Mouse (Mus musculus) central nervous system, embryonic 14 days (tissue): ENCODE results near the gene Vmn1r86. TPM values are rescaled to one million over a fixed set of nuclear protein-coding genes. Genes with fewer than 3 reads are reported as not detected.

Experiments used
- polyA plus RNA-seq: library from polyadenylated mRNA; depleted of rRNA; stranded (reverse); fragments of >200 nt; gene quantifications from 2 replicates; pipeline ENCODE4 v1.2.3, GENCODE M21; 2012; rRNA removed

Gene Vmn1r86
- polyA plus RNA-seq = not detected in 2 replicates

GRCm38 (mm10) chr7:13119817-13120216, at the start of gene Vmn1r86:
TSS of gene Vmn1r86 (minus strand) at chr7:13119917.

DNA sequence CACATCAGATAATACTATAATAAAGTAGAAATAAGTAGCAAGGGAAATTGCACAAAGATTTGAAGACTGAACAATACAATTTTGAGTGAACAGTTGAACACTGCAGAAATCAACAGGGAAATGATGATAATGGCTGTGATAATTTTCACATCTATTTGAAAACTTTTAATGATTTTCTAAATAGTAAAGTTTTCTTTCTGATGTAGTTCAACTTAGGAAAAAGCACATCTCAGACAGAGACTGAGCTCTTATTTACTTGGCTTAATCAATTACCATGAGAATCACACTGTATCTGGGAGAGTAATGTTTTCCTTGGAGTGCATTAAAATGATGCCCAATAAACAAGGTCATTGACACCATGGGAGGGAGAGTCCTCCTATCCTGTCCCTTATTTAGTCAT, 39.6 kb upstream of the Vmn1r86 start, which contains the start of gene Vmn1r88:
TSS of gene Vmn1r88 (plus strand) at position 301 of the 400 bp plus-strand sequence.

DNA sequence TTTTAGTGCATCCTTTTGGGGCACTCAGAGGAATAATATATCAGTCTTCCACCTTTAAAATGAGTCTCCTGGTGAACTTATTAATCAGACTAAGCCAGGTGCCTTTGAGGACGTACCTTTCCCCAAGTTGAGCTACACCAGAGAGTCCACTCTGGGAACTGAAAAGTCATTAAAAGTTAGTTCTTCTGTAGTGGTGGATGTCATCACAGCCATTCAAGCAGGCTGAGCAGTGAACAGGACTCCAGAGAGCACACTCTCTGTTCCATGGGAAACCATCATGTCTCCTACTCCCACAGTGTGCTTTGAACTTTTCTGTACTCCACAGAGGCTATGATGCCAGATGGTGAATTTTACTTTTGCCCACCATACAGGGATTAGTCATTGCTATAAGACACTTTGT, 20.3 kb upstream of the Vmn1r86 start, which contains the start of gene Vmn1r87:
TSS of gene Vmn1r87 (minus strand) at position 101 of the 400 bp plus-strand sequence.

GRCm38 (mm10) chr7:13095073-13095472, 24.6 kb downstream of the Vmn1r86 start, which contains the start of gene Vmn1r85:
TSS of gene Vmn1r85 (minus strand) at chr7:13095173.

DNA sequence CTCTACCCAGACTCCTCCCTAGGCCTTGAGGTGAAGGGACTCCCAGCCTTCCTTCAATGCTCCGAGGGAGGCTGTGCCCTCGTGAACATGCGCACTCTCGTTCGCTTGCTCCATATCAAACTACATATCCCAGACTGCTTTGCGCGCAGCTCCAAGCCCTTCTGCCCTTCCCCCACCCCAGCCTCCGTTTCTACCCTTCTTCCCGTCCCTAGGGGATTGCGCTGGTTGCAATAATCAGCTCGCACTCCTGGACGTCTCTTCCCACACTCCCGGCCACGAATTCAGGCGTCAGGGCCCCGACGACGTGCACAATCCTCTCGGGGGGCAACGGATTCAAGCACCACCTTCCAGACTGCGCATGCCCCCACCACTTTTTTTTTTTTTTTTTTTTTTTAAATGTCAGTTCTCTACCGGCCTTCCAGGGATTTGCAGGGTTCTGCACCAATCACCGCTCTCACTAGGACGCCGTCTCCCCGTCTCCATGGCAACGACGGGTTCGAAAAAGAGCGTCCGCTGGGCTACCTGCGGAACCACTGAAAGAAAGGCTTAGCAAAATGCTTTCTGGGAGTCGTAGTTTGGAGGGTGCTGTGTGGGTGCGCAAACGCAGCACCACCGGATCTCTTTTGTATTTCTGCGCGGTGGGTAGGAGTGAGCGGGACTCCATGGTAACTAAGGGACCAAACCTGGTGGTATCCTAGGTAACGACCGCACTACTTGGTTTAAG, 65.3 kb downstream of the Vmn1r86 start, which contains the start of gene Mzf1:
TSS of gene Mzf1 (minus strand) at position 478 of the 724 bp plus-strand sequence.

Other genes with a start within 250 kb of the Vmn1r86 start
- gene Zfp128, start 238.7 kb downstream of the Vmn1r86 start, polyA plus RNA-seq = 7.5 and 8.7 TPM in 2 replicates
- 12.6 and 13.3 TPM in 2 replicates for gene Zscan22, start 222.1 kb downstream of the Vmn1r86 start, polyA plus RNA-seq
- gene Rps5, start 197.6 kb downstream of the Vmn1r86 start, polyA plus RNA-seq = 1,967 and 2,052 TPM in 2 replicates
- gene Rnf225, start 192.5 kb downstream of the Vmn1r86 start, polyA plus RNA-seq = 2.3 and 2.4 TPM in 2 replicates
- gene Zfp324, start 154.1 kb downstream of the Vmn1r86 start, polyA plus RNA-seq = 10.4 and 11.4 TPM in 2 replicates
- gene Zfp446, start 142.1 kb downstream of the Vmn1r86 start, polyA plus RNA-seq = 13.4 and 14.1 TPM in 2 replicates
- gene Slc27a5, start 121.7 kb downstream of the Vmn1r86 start, polyA plus RNA-seq = 1.0 and 1.2 TPM in 2 replicates
- gene Trim28, start 120.8 kb downstream of the Vmn1r86 start, polyA plus RNA-seq = 546 and 564 TPM in 2 replicates
- 40.4 and 41.9 TPM in 2 replicates for gene Zbtb45, start 109.9 kb downstream of the Vmn1r86 start, polyA plus RNA-seq
- gene Chmp2a, start 85.1 kb downstream of the Vmn1r86 start, polyA plus RNA-seq = 199 and 203 TPM in 2 replicates
- gene Ube2m, start 81.6 kb downstream of the Vmn1r86 start, polyA plus RNA-seq = 327 and 336 TPM in 2 replicates
- gene Mzf1, start 65.2 kb downstream of the Vmn1r86 start, polyA plus RNA-seq = 9.8 and 10.5 TPM in 2 replicates
- gene Vmn1r85, start 24.7 kb downstream of the Vmn1r86 start, polyA plus RNA-seq = 0.04 TPM in 2 replicates
- gene Vmn1r87, start 20.2 kb upstream of the Vmn1r86 start, polyA plus RNA-seq = not detected in 2 replicates
- not detected in 2 replicates for gene Vmn1r88, start 39.7 kb upstream of the Vmn1r86 start, polyA plus RNA-seq
- gene Vmn1r89, start 93.1 kb upstream of the Vmn1r86 start, polyA plus RNA-seq = not detected in 2 replicates
- 51.7 and 54.3 TPM in 2 replicates for gene Lig1, start 157.4 kb upstream of the Vmn1r86 start, polyA plus RNA-seq
- 12.1 and 12.5 TPM in 2 replicates for gene Zswim9, start 158.8 kb upstream of the Vmn1r86 start, polyA plus RNA-seq
- gene Pla2g4c, start 204.7 kb upstream of the Vmn1r86 start, polyA plus RNA-seq = 2.4 and 3.3 TPM in 2 replicates